Mouse (Mus musculus): ENCODE results near the gene Tspo2. TPM values are rescaled to one million over a fixed set of nuclear protein-coding genes. Genes with fewer than 3 reads are reported as not detected.
A peak's percentile ranks its signal among the peaks of the same experiment; 100 is the strongest.

The Tspo2 gene
- polyA plus RNA-seq, 1 experiment: 0.41 TPM

GRCm38 (mm10) chr17:48436487-48436886 lies 14.8 kb downstream of the Tspo2 start:
- H3K27me3 ChIP-seq (replicated peaks; ENCODE audit: control insufficient read depth, insufficient read depth, low read length): no peaks in the 10 kb centered on the region
- TF ChIP-seq POLR2A (IDR thresholded peaks at IDR 0.05; ENCODE audit: low read depth, low read length) (no peak), CTCF (conservative IDR thresholded peaks at IDR 0.05; ENCODE audit: insufficient read depth, insufficient read length, low read depth, low read length) (no peak)
- WGBS: 44% methylated on average over 1 of the region's 1 CpGs
- H3K4me1 ChIP-seq (ENCODE audit: control insufficient read depth, insufficient read depth, low read length): no peaks in the 10 kb centered on the region
- H3K27ac ChIP-seq (ENCODE audit: insufficient read depth, low read depth, low read length): peak overlapping the region; percentile 24; the same call in 1 of the 2 replicates
- H3K36me3 ChIP-seq (ENCODE audit: control insufficient read depth, insufficient read depth, low read length): no peaks in the 10 kb centered on the region
- DNase-seq: peak; percentile 40
- H3K4me3 ChIP-seq (ENCODE audit: insufficient read depth, low read depth, low read length): no peak overlapping the region

- H3K4me1 ChIP-seq (ENCODE audit: control insufficient read depth, insufficient read depth, low read length): no peaks in the 10 kb centered on the region
- no peaks in the 10 kb centered on the region for H3K27me3 ChIP-seq (replicated peaks; ENCODE audit: control insufficient read depth, insufficient read depth, low read length)
- H3K27ac ChIP-seq (ENCODE audit: insufficient read depth, low read depth, low read length): no peak overlapping the region
- no peak for DNase-seq
- H3K36me3 ChIP-seq (ENCODE audit: control insufficient read depth, insufficient read depth, low read length): no peaks in the 10 kb centered on the region
- 90% methylated on average over 5 of the region's 5 CpGs for WGBS
- no peak overlapping the region for H3K4me3 ChIP-seq (ENCODE audit: insufficient read depth, low read depth, low read length)
- TF ChIP-seq CTCF (conservative IDR thresholded peaks at IDR 0.05; ENCODE audit: insufficient read depth, insufficient read length, low read depth, low read length) (no peak), POLR2A (IDR thresholded peaks at IDR 0.05; ENCODE audit: low read depth, low read length) (no peak)
These were observed 16.8 kb downstream of the Tspo2 start for GRCm38 (mm10) chr17:48434479-48434878.

DNA sequence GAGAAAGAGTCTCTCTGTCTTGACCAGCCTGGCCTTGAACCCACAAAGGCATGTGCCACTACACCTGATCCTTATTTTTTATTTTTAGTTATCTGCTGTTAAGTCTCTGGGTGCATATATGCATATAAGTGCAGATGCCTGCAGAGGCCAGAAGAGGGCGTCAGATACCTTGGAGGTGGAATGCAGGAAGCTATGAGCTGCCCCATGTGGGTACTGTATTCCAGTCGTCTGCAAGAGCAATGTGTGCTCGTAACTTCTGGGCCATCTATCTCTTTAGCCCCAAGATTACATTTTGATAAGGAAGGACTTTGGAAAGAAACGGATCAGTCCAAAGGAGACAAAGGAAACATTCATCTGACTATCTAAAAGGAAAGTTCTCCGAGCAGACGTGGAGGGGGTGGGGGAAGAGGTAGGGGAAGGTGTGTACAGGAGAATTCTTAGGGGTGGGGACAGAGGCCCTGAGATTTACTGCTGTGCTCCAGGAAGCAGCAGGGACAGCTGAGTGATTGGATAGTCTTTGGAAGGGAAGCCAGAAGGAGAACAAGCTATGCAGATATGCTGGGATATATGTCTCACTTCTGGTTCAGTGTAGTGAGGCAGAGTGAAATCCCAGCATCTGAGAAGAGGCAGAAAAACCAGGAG lies 17.5 kb downstream of the Tspo2 start:
- 58% methylated on average over 6 of the region's 6 CpGs for WGBS
- Histone ChIP-seq H3K36me3 (ENCODE audit: control insufficient read depth, insufficient read depth, low read length) (no peaks in the 10 kb centered on the region), H3K27me3 (replicated peaks; ENCODE audit: control insufficient read depth, insufficient read depth, low read length) (no peaks in the 10 kb centered on the region), H3K4me1 (ENCODE audit: control insufficient read depth, insufficient read depth, low read length) (no peaks in the 10 kb centered on the region), H3K4me3 (ENCODE audit: insufficient read depth, low read depth, low read length) (no peak overlapping the region), H3K27ac (ENCODE audit: insufficient read depth, low read depth, low read length) (no peak overlapping the region)
- no peak for DNase-seq
- TF ChIP-seq POLR2A (IDR thresholded peaks at IDR 0.05; ENCODE audit: low read depth, low read length) (no peak), CTCF (conservative IDR thresholded peaks at IDR 0.05; ENCODE audit: insufficient read depth, insufficient read length, low read depth, low read length) (0 out of 2 replicates have a peak, but pooled peaks have one; percentile 14)

DNA sequence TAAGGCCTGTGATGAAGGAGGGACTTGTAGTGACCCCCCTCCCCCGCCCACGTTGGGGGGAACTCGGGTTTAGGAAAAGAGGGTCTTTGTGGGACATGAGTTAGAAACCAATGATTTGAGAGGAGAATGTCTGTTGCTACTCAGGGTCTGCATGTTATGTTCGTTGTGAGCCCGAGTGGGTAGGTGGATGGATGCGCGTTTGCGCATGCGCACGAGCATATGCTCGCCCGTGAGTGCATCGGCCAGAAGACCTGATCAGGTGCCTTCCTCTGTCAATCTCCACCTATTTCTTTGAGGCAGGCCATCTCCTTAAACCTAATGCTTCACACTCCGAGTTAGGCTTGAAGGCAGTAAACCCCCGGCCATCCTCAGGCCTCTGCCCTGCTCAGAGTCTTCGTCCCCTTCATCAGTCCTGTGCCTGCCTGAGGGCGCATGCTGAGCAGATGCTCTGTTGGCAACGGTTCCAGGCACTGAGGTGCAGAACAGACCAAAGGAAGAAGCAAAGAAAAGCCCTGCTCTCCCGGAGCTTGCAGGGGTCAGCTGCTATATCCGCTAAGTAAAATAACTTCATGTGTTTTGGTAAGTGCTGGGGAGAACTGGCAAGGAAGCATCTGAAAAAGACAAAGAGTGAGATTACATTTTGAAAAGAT lies 18.2 kb downstream of the Tspo2 start:
- Histone ChIP-seq H3K4me3 (ENCODE audit: insufficient read depth, low read depth, low read length) (no peak overlapping the region), H3K4me1 (ENCODE audit: control insufficient read depth, insufficient read depth, low read length) (no peaks in the 10 kb centered on the region), H3K27ac (ENCODE audit: insufficient read depth, low read depth, low read length) (no peak overlapping the region), H3K27me3 (replicated peaks; ENCODE audit: control insufficient read depth, insufficient read depth, low read length) (no peaks in the 10 kb centered on the region), H3K36me3 (ENCODE audit: control insufficient read depth, insufficient read depth, low read length) (no peaks in the 10 kb centered on the region)
- no peak for TF ChIP-seq CTCF (conservative IDR thresholded peaks at IDR 0.05; ENCODE audit: insufficient read depth, insufficient read length, low read depth, low read length)
- no peak for TF ChIP-seq POLR2A (IDR thresholded peaks at IDR 0.05; ENCODE audit: low read depth, low read length)
- WGBS: 88% methylated on average over 20 of the region's 20 CpGs
- DNase-seq: no peak

DNA sequence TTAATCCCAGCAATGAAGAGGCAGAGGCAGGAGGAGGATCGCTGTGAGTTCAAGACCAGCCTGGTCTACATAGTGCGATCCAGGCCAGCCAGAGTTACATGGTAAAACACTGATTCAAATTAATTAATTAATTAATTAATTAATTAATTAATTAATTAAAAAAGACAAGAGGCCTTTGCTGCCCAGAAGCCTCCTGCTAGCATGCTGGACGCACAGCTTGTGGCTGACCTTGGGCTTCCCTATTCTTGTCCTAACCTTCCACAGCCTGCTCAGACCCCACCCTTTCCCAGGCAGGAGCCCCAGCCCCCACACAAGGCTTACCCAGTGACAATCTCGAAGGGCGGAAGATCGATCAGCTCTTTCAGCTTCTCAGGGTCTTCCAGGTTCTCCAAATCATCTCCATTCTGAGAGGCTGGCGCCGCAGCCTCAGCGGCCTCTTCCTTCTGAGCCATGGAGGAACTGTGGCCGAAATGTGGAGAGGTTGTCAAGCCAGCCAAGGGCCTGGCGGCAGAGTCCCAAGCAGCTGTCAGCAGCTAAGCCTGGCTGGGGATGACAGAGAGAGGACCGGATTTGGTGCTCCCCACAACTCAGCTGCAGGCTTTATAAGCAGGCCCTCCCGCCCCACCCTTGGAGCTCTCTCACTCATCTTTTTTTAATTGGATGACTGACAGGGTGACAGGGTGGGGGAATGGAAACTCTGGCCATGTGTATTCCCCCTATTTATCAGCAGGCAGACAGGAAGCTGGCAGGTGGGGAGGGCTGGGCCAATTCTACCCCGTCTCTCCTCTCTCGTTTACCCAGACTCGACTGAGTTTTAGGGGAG lies 19.0 kb downstream of the Tspo2 start, which contains the start of gene Apobec2:
TSS of gene Apobec2 (minus strand) at position 773 of the 823 bp plus-strand sequence.
- no peak for DNase-seq
- no peak for TF ChIP-seq POLR2A (IDR thresholded peaks at IDR 0.05; ENCODE audit: low read depth, low read length)
- TF ChIP-seq CTCF (conservative IDR thresholded peaks at IDR 0.05; ENCODE audit: insufficient read depth, insufficient read length, low read depth, low read length): no peak
- Histone ChIP-seq H3K4me1 (ENCODE audit: control insufficient read depth, insufficient read depth, low read length) (peaks cover under 1% of the 10 kb centered on the region; the same call in 1 of the 2 replicates), H3K36me3 (ENCODE audit: control insufficient read depth, insufficient read depth, low read length) (no peaks in the 10 kb centered on the region), H3K27ac (ENCODE audit: insufficient read depth, low read depth, low read length) (no peak within 1 kb of the TSS), H3K27me3 (replicated peaks; ENCODE audit: control insufficient read depth, insufficient read depth, low read length) (no peaks in the 10 kb centered on the region), H3K4me3 (ENCODE audit: insufficient read depth, low read depth, low read length) (no peak within 1 kb of the TSS)
- 91% methylated on average over 16 of the region's 16 CpGs for WGBS

GRCm38 (mm10) chr17:48431054-48431453 lies 20.3 kb downstream of the Tspo2 start:
- WGBS: 80% methylated on average over 5 of the region's 5 CpGs
- Histone ChIP-seq H3K27me3 (replicated peaks; ENCODE audit: control insufficient read depth, insufficient read depth, low read length) (no peaks in the 10 kb centered on the region), H3K4me1 (ENCODE audit: control insufficient read depth, insufficient read depth, low read length) (peaks cover 7% of the 10 kb centered on the region; the same call in 1 of the 2 replicates), H3K36me3 (ENCODE audit: control insufficient read depth, insufficient read depth, low read length) (no peaks in the 10 kb centered on the region), H3K27ac (ENCODE audit: insufficient read depth, low read depth, low read length) (no peak overlapping the region), H3K4me3 (ENCODE audit: insufficient read depth, low read depth, low read length) (no peak overlapping the region)
- TF ChIP-seq CTCF (conservative IDR thresholded peaks at IDR 0.05; ENCODE audit: insufficient read depth, insufficient read length, low read depth, low read length) (no peak), POLR2A (IDR thresholded peaks at IDR 0.05; ENCODE audit: low read depth, low read length) (no peak)
- DNase-seq: no peak
